26 mouse cellular contexts compared by ENCODE assay signal in genomic region chr12:102722966-102723365, GRCm38 (mm10). TPM values are rescaled to one million over a fixed set of nuclear protein-coding genes. Genes with fewer than 3 reads are reported as not detected.
DNase-seq lines count a peak whose midpoint lies in the region; ATAC-seq and TF ChIP-seq lines count a peak whose summit lies in the region.
"Had no signal": no experiment of that assay in that cellular context is flagged by ENCODE, and none has a peak within 500 bp of the region (broad histone marks: within the 10 kb centered on the region; RNA-seq: fewer than 3 reads in every experiment).

No protein-coding gene starts in this region.

- H3K9me3 ChIP-seq in hindbrain, embryonic 10.5 days, result no peaks in the 10 kb centered on the region
- H3K9me3 ChIP-seq in hindbrain, postnatal 0 days (ENCODE audit: low read length), result no peaks in the 10 kb centered on the region
- no peaks in the 10 kb centered on the region for H3K9me3 ChIP-seq in midbrain, embryonic 11.5 days (ENCODE audit: control insufficient read depth, low read length)
- no peaks in the 10 kb centered on the region for H3K9me3 ChIP-seq in midbrain, embryonic 14.5 days (ENCODE audit: control insufficient read depth, low read length)
- no peaks in the 10 kb centered on the region for H3K9me3 ChIP-seq in ES-Bruce4 (replicated peaks; ENCODE audit: control insufficient read depth, insufficient read depth, low read length, poor library complexity, severe bottlenecking)
- H3K9me3 ChIP-seq: embryonic facial prominence, embryonic 13.5 days; forebrain, embryonic 12.5 days; hindbrain, embryonic 13.5 days had no signal

- no peak overlapping the region for H3K4me3 ChIP-seq in hindbrain, embryonic 10.5 days
- no peak overlapping the region for H3K4me3 ChIP-seq in hindbrain, postnatal 0 days (ENCODE audit: low read length)
- H3K4me3 ChIP-seq in midbrain, embryonic 11.5 days (ENCODE audit: low read depth, low read length), result no peak overlapping the region
- H3K4me3 ChIP-seq in midbrain, embryonic 14.5 days (replicated peaks; ENCODE audit: low read depth, low read length), result no peak overlapping the region
- no peak overlapping the region for H3K4me3 ChIP-seq in ES-Bruce4 (ENCODE audit: low read depth, low read length)
- H3K4me3 ChIP-seq: embryonic facial prominence, embryonic 13.5 days; forebrain, embryonic 12.5 days; hindbrain, embryonic 13.5 days had no signal

- H3K9ac ChIP-seq in hindbrain, postnatal 0 days (replicated peaks; ENCODE audit: low read length), result no peak overlapping the region
- H3K9ac ChIP-seq in midbrain, embryonic 11.5 days (ENCODE audit: low read length), result no peak overlapping the region
- no peak overlapping the region for H3K9ac ChIP-seq in midbrain, embryonic 14.5 days (replicated peaks; ENCODE audit: low read length)
- H3K9ac ChIP-seq in ES-Bruce4 (ENCODE audit: low read depth, poor library complexity, severe bottlenecking), result no peak overlapping the region
- H3K9ac ChIP-seq: embryonic facial prominence, embryonic 13.5 days; forebrain, embryonic 12.5 days; forebrain, postnatal 0 days; hindbrain, embryonic 13.5 days had no signal

- H3K36me3 ChIP-seq in hindbrain, embryonic 10.5 days, result no peaks in the 10 kb centered on the region
- no peaks in the 10 kb centered on the region for H3K36me3 ChIP-seq in hindbrain, postnatal 0 days (ENCODE audit: insufficient read depth, low read length)
- H3K36me3 ChIP-seq in midbrain, embryonic 11.5 days (ENCODE audit: control insufficient read depth, insufficient read depth, low read length), result no peaks in the 10 kb centered on the region
- no peaks in the 10 kb centered on the region for H3K36me3 ChIP-seq in midbrain, embryonic 14.5 days (ENCODE audit: control insufficient read depth, insufficient read depth, low read length)
- no peaks in the 10 kb centered on the region for H3K36me3 ChIP-seq in ES-Bruce4 (ENCODE audit: control insufficient read depth, insufficient read depth, low read length, poor library complexity, severe bottlenecking)
- H3K36me3 ChIP-seq: embryonic facial prominence, embryonic 13.5 days; forebrain, embryonic 12.5 days; hindbrain, embryonic 13.5 days had no signal

- no peak for TF ChIP-seq CTCF in hindbrain, postnatal 0 days (IDR thresholded peaks at IDR 0.05; ENCODE audit: low read depth)
- TF ChIP-seq CTCF in ES-Bruce4 (IDR thresholded peaks at IDR 0.05; ENCODE audit: low read depth, low read length), result no peak

- TF ChIP-seq POLR2A in ES-Bruce4 (IDR thresholded peaks at IDR 0.05; ENCODE audit: insufficient read depth, low read length), result no peak

- TF ChIP-seq EP300 in ES-Bruce4 (IDR thresholded peaks at IDR 0.05; ENCODE audit: insufficient read depth, low read depth, low read length), result no peak

- ATAC-seq in hindbrain, postnatal 0 days, result no peak
- ATAC-seq in midbrain, embryonic 11.5 days (ENCODE audit: low FRiP score), result no peak
- no peak for ATAC-seq in midbrain, embryonic 14.5 days (ENCODE audit: low FRiP score, low TSS enrichment)
- ATAC-seq: intestine, embryonic 16.5 days; Patski had no signal

- H3K4me1 ChIP-seq in hindbrain, embryonic 10.5 days (replicated peaks), result peaks cover 20% of the 10 kb centered on the region
- H3K4me1 ChIP-seq in hindbrain, postnatal 0 days (ENCODE audit: insufficient read depth, low read length), result no peaks in the 10 kb centered on the region
- 0 out of 2 replicates have a peak, but pooled peaks cover 3% of the 10 kb centered on the region for H3K4me1 ChIP-seq in midbrain, embryonic 11.5 days (ENCODE audit: control insufficient read depth, insufficient read depth, low read length)
- no peaks in the 10 kb centered on the region for H3K4me1 ChIP-seq in midbrain, embryonic 14.5 days (ENCODE audit: control insufficient read depth, insufficient read depth, low read length)
- H3K4me1 ChIP-seq in ES-Bruce4 (ENCODE audit: control insufficient read depth, insufficient read depth, low read length), result peaks cover 9% of the 10 kb centered on the region
- H3K4me1 ChIP-seq: forebrain, embryonic 12.5 days had no signal

- peak; percentile 35 for DNase-seq in hindbrain, embryonic 10.5 days (ENCODE audit: low spot score)
- no peak for DNase-seq in hindbrain, postnatal 0 days (ENCODE audit: low spot score)
- DNase-seq in midbrain, embryonic 11.5 days (ENCODE audit: low spot score, missing footprints), result peak; percentile 84
- DNase-seq in midbrain, embryonic 14.5 days, result no peak
- DNase-seq in induced T-regulatory cell, adult 2 months (ENCODE audit: low read depth), result peak; percentile 45
- no peak for DNase-seq in layer of hippocampus, postnatal 36 days
- DNase-seq in right cerebral cortex, postnatal 10 days (ENCODE audit: low spot score in 2 of 2), result no peak
- DNase-seq: adrenal gland, adult 8-10 months; adrenal gland, postnatal 36 days; cerebellum, adult 2 months; cerebellum, postnatal 10 days; forebrain, postnatal 0 days; gastrocnemius, postnatal 14 days; heart, postnatal 10 days; heart, postnatal 4 days had no signal

- no peaks in the 10 kb centered on the region for H3K27me3 ChIP-seq in hindbrain, embryonic 10.5 days (ENCODE audit: insufficient read depth, poor library complexity, severe bottlenecking)
- no peaks in the 10 kb centered on the region for H3K27me3 ChIP-seq in hindbrain, postnatal 0 days (ENCODE audit: insufficient read depth, low read length)
- no peaks in the 10 kb centered on the region for H3K27me3 ChIP-seq in midbrain, embryonic 11.5 days (ENCODE audit: control insufficient read depth, insufficient read depth, low read length)
- no peaks in the 10 kb centered on the region for H3K27me3 ChIP-seq in midbrain, embryonic 14.5 days (ENCODE audit: control insufficient read depth, insufficient read depth, low read length)
- no peaks in the 10 kb centered on the region for H3K27me3 ChIP-seq in ES-Bruce4 (ENCODE audit: control insufficient read depth, insufficient read depth, low read length, poor library complexity, severe bottlenecking)
- H3K27me3 ChIP-seq: embryonic facial prominence, embryonic 13.5 days; forebrain, embryonic 12.5 days; hindbrain, embryonic 13.5 days; Patski had no signal

- H3K27ac ChIP-seq in hindbrain, embryonic 10.5 days, result no peak overlapping the region
- no peak overlapping the region for H3K27ac ChIP-seq in hindbrain, postnatal 0 days
- no peak overlapping the region for H3K27ac ChIP-seq in midbrain, embryonic 11.5 days (ENCODE audit: low read depth, low read length)
- no peak overlapping the region for H3K27ac ChIP-seq in midbrain, embryonic 14.5 days (replicated peaks; ENCODE audit: low read depth, low read length)
- H3K27ac ChIP-seq in ES-Bruce4 (ENCODE audit: insufficient read depth, low read length), result peak overlapping the region; percentile 56; the same call in 1 of the 2 replicates
- H3K27ac ChIP-seq: embryonic facial prominence, embryonic 13.5 days; forebrain, embryonic 12.5 days; hindbrain, embryonic 13.5 days had no signal

- no peak overlapping the region for H3K4me2 ChIP-seq in hindbrain, postnatal 0 days (ENCODE audit: low read depth, low read length)
- no peak overlapping the region for H3K4me2 ChIP-seq in midbrain, embryonic 11.5 days
- H3K4me2 ChIP-seq in midbrain, embryonic 14.5 days (ENCODE audit: low read length), result no peak overlapping the region
- H3K4me2 ChIP-seq: embryonic facial prominence, embryonic 13.5 days; forebrain, embryonic 12.5 days; hindbrain, embryonic 13.5 days had no signal

- WGBS in hindbrain, embryonic 10.5 days, result 52% methylated on average over 8 of the region's 8 CpGs
- 57% methylated on average over 8 of the region's 8 CpGs for WGBS in hindbrain, postnatal 0 days
- WGBS in midbrain, embryonic 11.5 days, result 64% methylated on average over 8 of the region's 8 CpGs
- 66% methylated on average over 8 of the region's 8 CpGs for WGBS in midbrain, embryonic 14.5 days

RNA-seq across cellular contexts. Expression of gene Itpk1, which starts 18.2 kb away (rescaled TPM):
- polyA plus RNA-seq in hindbrain, embryonic 10.5 days (2016; fragmentation: Nextera tagmentation; extraction: Ambion mirVana), result 20.5 and 29.2 TPM in 2 replicates
- total RNA-seq in hindbrain, postnatal 0 days (2014; rRNA removed), result 69.0 and 73.9 TPM in 2 replicates
- polyA plus RNA-seq in hindbrain, postnatal 0 days (2015; fragmentation: Nextera tagmentation; extraction: Ambion mirVana), result 34.1 and 35.7 TPM in 2 replicates
- 11.6 and 14.2 TPM in 2 replicates for polyA plus RNA-seq in midbrain, embryonic 11.5 days (2014; fragmentation: Nextera tagmentation; extraction: Ambion mirVana)
- 24.0 and 30.1 TPM in 2 replicates for polyA plus RNA-seq in midbrain, embryonic 14.5 days (2014; fragmentation: Nextera tagmentation; extraction: Ambion mirVana)
- 40.4 and 44.0 TPM in 2 replicates for polyA plus RNA-seq in ES-Bruce4 (2011; ENCODE audit: insufficient read depth, insufficient read length, low read depth, missing spikeins)
- total RNA-seq in layer of hippocampus, postnatal 36 days (2021), result 10 to 100 TPM; 64.3 to 64.8 TPM

RNA-seq across cellular contexts. Expression of gene Moap1, which starts 20.5 kb away (rescaled TPM):
- 34.4 and 37.9 TPM in 2 replicates for polyA plus RNA-seq in hindbrain, embryonic 10.5 days (2016; fragmentation: Nextera tagmentation; extraction: Ambion mirVana)
- 13.9 and 20.7 TPM in 2 replicates for total RNA-seq in hindbrain, postnatal 0 days (2014; rRNA removed)
- 62.3 and 64.9 TPM in 2 replicates for polyA plus RNA-seq in hindbrain, postnatal 0 days (2015; fragmentation: Nextera tagmentation; extraction: Ambion mirVana)
- polyA plus RNA-seq in midbrain, embryonic 11.5 days (2014; fragmentation: Nextera tagmentation; extraction: Ambion mirVana), result 40.8 and 41.4 TPM in 2 replicates
- 60.0 and 63.6 TPM in 2 replicates for polyA plus RNA-seq in midbrain, embryonic 14.5 days (2014; fragmentation: Nextera tagmentation; extraction: Ambion mirVana)
- 6.7 and 7.5 TPM in 2 replicates for polyA plus RNA-seq in ES-Bruce4 (2011; ENCODE audit: insufficient read depth, insufficient read length, low read depth, missing spikeins)
- 10 to 100 TPM; 26.1 to 26.5 TPM for total RNA-seq in layer of hippocampus, postnatal 36 days (2021)

RNA-seq across cellular contexts. Expression of gene Tmem251, which starts 20.6 kb away (rescaled TPM):
- 11.1 and 11.5 TPM in 2 replicates for polyA plus RNA-seq in hindbrain, embryonic 10.5 days (2016; fragmentation: Nextera tagmentation; extraction: Ambion mirVana)
- 4.3 and 7.1 TPM in 2 replicates for total RNA-seq in hindbrain, postnatal 0 days (2014; rRNA removed)
- 11.2 and 12.2 TPM in 2 replicates for polyA plus RNA-seq in hindbrain, postnatal 0 days (2015; fragmentation: Nextera tagmentation; extraction: Ambion mirVana)
- polyA plus RNA-seq in midbrain, embryonic 11.5 days (2014; fragmentation: Nextera tagmentation; extraction: Ambion mirVana), result 12.2 and 12.3 TPM in 2 replicates
- polyA plus RNA-seq in midbrain, embryonic 14.5 days (2014; fragmentation: Nextera tagmentation; extraction: Ambion mirVana), result 13.0 and 13.2 TPM in 2 replicates
- polyA plus RNA-seq in ES-Bruce4 (2011; ENCODE audit: insufficient read depth, insufficient read length, low read depth, missing spikeins), result 6.3 TPM in 2 replicates
- total RNA-seq in layer of hippocampus, postnatal 36 days (2021), result 1 to 10 TPM; 5.0 to 6.0 TPM

RNA-seq across cellular contexts. Expression of gene Gm28051, which starts 34.6 kb away (rescaled TPM):
- not detected in 2 replicates for polyA plus RNA-seq in hindbrain, embryonic 10.5 days (2016; fragmentation: Nextera tagmentation; extraction: Ambion mirVana)
- not detected in 2 replicates for total RNA-seq in hindbrain, postnatal 0 days (2014; rRNA removed)
- polyA plus RNA-seq in hindbrain, postnatal 0 days (2015; fragmentation: Nextera tagmentation; extraction: Ambion mirVana), result not detected in 2 replicates
- polyA plus RNA-seq in midbrain, embryonic 11.5 days (2014; fragmentation: Nextera tagmentation; extraction: Ambion mirVana), result not detected in 2 replicates
- polyA plus RNA-seq in midbrain, embryonic 14.5 days (2014; fragmentation: Nextera tagmentation; extraction: Ambion mirVana), result not detected in 2 replicates
- polyA plus RNA-seq in ES-Bruce4 (2011; ENCODE audit: insufficient read depth, insufficient read length, low read depth, missing spikeins), result not detected in 2 replicates
- total RNA-seq in layer of hippocampus, postnatal 36 days (2021), result not detected
- total RNA-seq: adrenal gland, adult 8-10 months; adrenal gland, postnatal 36 days; common myeloid progenitor, adult 5-6 weeks; forebrain, postnatal 0 days; gastrocnemius, adult 18-20 months; gastrocnemius, postnatal 14 days; heart, adult 8-10 months; heart, postnatal 10 days; heart, postnatal 4 days had no signal
- polyA plus RNA-seq: cerebellum, adult 2 months; embryonic facial prominence, embryonic 13.5 days; forebrain, embryonic 12.5 days; forebrain, postnatal 0 days; gonadal fat pad, adult 2 months; heart, embryonic 14.5 days; hindbrain, embryonic 13.5 days; intestine, embryonic 16.5 days; Patski had no signal

RNA-seq across cellular contexts. Expression of gene Gon7, which starts 34.6 kb away (rescaled TPM):
- 44.7 and 49.0 TPM in 2 replicates for polyA plus RNA-seq in hindbrain, embryonic 10.5 days (2016; fragmentation: Nextera tagmentation; extraction: Ambion mirVana)
- 10.2 and 10.8 TPM in 2 replicates for total RNA-seq in hindbrain, postnatal 0 days (2014; rRNA removed)
- polyA plus RNA-seq in hindbrain, postnatal 0 days (2015; fragmentation: Nextera tagmentation; extraction: Ambion mirVana), result 31.4 and 33.9 TPM in 2 replicates
- polyA plus RNA-seq in midbrain, embryonic 11.5 days (2014; fragmentation: Nextera tagmentation; extraction: Ambion mirVana), result 47.7 and 52.6 TPM in 2 replicates
- 44.9 and 51.8 TPM in 2 replicates for polyA plus RNA-seq in midbrain, embryonic 14.5 days (2014; fragmentation: Nextera tagmentation; extraction: Ambion mirVana)
- polyA plus RNA-seq in ES-Bruce4 (2011; ENCODE audit: insufficient read depth, insufficient read length, low read depth, missing spikeins), result 23.6 and 26.6 TPM in 2 replicates
- 10 to 100 TPM; 13.2 to 14.4 TPM for total RNA-seq in layer of hippocampus, postnatal 36 days (2021)

Comparison
In these comparisons a context has a peak if more than half of its experiments do, and no peak if none do; other contexts are left out.
1. DNase-seq: peak in hindbrain, embryonic 10.5 days (single experiment), midbrain, embryonic 11.5 days (single experiment) and induced T-regulatory cell, adult 2 months (single experiment); none in hindbrain, postnatal 0 days (single experiment), midbrain, embryonic 14.5 days (single experiment), layer of hippocampus, postnatal 36 days (0 of 2) and right cerebral cortex, postnatal 10 days (0 of 2).